Mouse (Mus musculus) kidney, postnatal 36 days (tissue): ENCODE results near the gene Stk32c.
A peak's percentile ranks its signal among the peaks of the same experiment; 100 is the strongest.

Source experiments
- DNase-seq, 2 experiments: peaks; one replicate each; pipeline ENCODE4 v3.0.0; 2021 to 2022; ENCODE audit warnings: mixed read lengths in 2 of 2

The Stk32c gene

GRCm38 (mm10) chr7:139136906-139137491, 76.1 kb downstream of the Stk32c start:
- no peak for DNase-seq

- no peak for DNase-seq
Measured at GRCm38 (mm10) chr7:139135236-139135635, 77.9 kb downstream of the Stk32c start.

GRCm38 (mm10) chr7:139133446-139133845, 79.7 kb downstream of the Stk32c start:
- peak in 1 of 2 experiments; percentile 55 for DNase-seq

- DNase-seq = no peak
Measured at GRCm38 (mm10) chr7:139131538-139131937, 81.6 kb downstream of the Stk32c start.

- no peak for DNase-seq
Measured at GRCm38 (mm10) chr7:139130361-139130760, 82.7 kb downstream of the Stk32c start.

- DNase-seq = no peak
Measured at GRCm38 (mm10) chr7:139128994-139129393, 84.1 kb downstream of the Stk32c start.

GRCm38 (mm10) chr7:139126549-139126948, 86.6 kb downstream of the Stk32c start:
- DNase-seq = no peak

GRCm38 (mm10) chr7:139125881-139126280, 87.2 kb downstream of the Stk32c start:
- no peak for DNase-seq

GRCm38 (mm10) chr7:139119775-139120153, 93.3 kb downstream of the Stk32c start:
- no peak for DNase-seq

GRCm38 (mm10) chr7:139119152-139119774, 93.8 kb downstream of the Stk32c start:
- peak; percentile 83 to 94 for DNase-seq

GRCm38 (mm10) chr7:139107908-139108650, 105.0 kb downstream of the Stk32c start:
- no peak for DNase-seq

- DNase-seq = no peak
Measured at GRCm38 (mm10) chr7:139105705-139106104, 107.4 kb downstream of the Stk32c start.

GRCm38 (mm10) chr7:139105076-139105475, 108.0 kb downstream of the Stk32c start:
- no peak for DNase-seq

GRCm38 (mm10) chr7:139103960-139104381, 109.1 kb downstream of the Stk32c start:
- no peak for DNase-seq

- no peak for DNase-seq
Measured at GRCm38 (mm10) chr7:139101826-139102225, 111.3 kb downstream of the Stk32c start.

GRCm38 (mm10) chr7:139101286-139101804, 111.8 kb downstream of the Stk32c start:
- no peak for DNase-seq

GRCm38 (mm10) chr7:139100531-139101095, 112.5 kb downstream of the Stk32c start:
- no peak for DNase-seq

GRCm38 (mm10) chr7:139096399-139096798, 116.7 kb downstream of the Stk32c start:
- DNase-seq = no peak

GRCm38 (mm10) chr7:139095282-139095681, 117.8 kb downstream of the Stk32c start:
- DNase-seq = no peak

GRCm38 (mm10) chr7:139094761-139095160, 118.3 kb downstream of the Stk32c start:
- no peak for DNase-seq

- no peak for DNase-seq
Measured at GRCm38 (mm10) chr7:139093781-139094180, 119.3 kb downstream of the Stk32c start.

GRCm38 (mm10) chr7:139093124-139093523, 120.0 kb downstream of the Stk32c start:
- no peak for DNase-seq

GRCm38 (mm10) chr7:139092676-139093075, 120.4 kb downstream of the Stk32c start:
- DNase-seq = no peak
